10 mouse cellular contexts compared by ENCODE assay signal in the genomic region with DNA sequence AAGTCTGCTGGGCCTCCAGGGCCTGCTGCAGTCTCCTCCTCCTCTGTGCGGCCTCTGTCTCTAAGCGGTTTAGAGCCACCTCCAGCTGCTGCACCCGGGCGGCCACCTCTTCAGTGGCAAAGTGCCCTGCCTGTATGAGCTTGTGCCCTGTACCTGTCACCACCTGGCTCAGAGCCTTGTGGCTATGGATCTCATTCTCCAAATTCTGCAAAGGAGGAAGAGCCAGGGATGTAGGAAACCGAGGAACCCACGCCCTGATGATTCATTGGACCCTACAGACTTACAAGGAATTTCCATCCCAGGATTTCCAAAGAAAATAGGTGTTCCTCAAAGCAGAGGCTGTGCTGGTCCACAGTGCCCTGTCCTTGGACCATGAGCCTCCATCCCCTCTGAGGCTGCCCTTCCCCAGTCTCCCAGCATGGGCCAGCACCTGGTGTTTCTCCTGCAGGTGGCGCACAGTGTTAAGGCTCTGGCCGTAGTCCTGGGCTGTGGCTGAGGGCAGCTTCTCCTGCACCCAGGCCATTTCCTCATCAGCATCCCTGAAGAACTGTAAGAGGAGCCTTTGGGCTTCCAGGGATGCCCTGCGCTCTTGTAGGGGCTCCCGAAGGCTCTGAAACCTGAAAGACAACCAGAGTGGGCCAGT. TPM values are rescaled to one million over a fixed set of nuclear protein-coding genes. Genes with fewer than 3 reads are reported as not detected.
DNase-seq lines count a peak whose midpoint lies in the region; ATAC-seq and TF ChIP-seq lines count a peak whose summit lies in the region.
"Had no signal": no experiment of that assay in that cellular context is flagged by ENCODE, and none has a peak within 500 bp of the region (broad histone marks: within the 10 kb centered on the region; RNA-seq: fewer than 3 reads in every experiment).

No protein-coding gene starts in this region.

- H3K9ac ChIP-seq in heart, embryonic 14.5 days (ENCODE audit: low read length): no peak overlapping the region
- H3K9ac ChIP-seq in limb, embryonic 12.5 days (replicated peaks): no peak overlapping the region
- no peak overlapping the region for H3K9ac ChIP-seq in forebrain, embryonic 13.5 days
- H3K9ac ChIP-seq: embryonic facial prominence, embryonic 15.5 days; limb, embryonic 15.5 days had no signal

- peaks cover 18% of the 10 kb centered on the region for H3K27me3 ChIP-seq in C2C12 (ENCODE audit: control insufficient read depth, insufficient read depth, insufficient read length)
- no peaks in the 10 kb centered on the region for H3K27me3 ChIP-seq in heart, embryonic 14.5 days (ENCODE audit: control insufficient read depth, insufficient read depth, low read length)
- H3K27me3 ChIP-seq in limb, embryonic 12.5 days: no peaks in the 10 kb centered on the region; the same call in 1 of the 2 replicates
- no peaks in the 10 kb centered on the region for H3K27me3 ChIP-seq in small intestine, adult 2 months (ENCODE audit: control insufficient read depth, insufficient read depth, low read length)
- no peaks in the 10 kb centered on the region for H3K27me3 ChIP-seq in forebrain, embryonic 13.5 days
- H3K27me3 ChIP-seq: embryonic facial prominence, embryonic 15.5 days; limb, embryonic 15.5 days had no signal

- H3K4me3 ChIP-seq in layer of hippocampus, adult 2 months: no peak overlapping the region
- no peak overlapping the region for H3K4me3 ChIP-seq in C2C12 (ENCODE audit: insufficient read depth, poor library complexity, severe bottlenecking)
- no peak overlapping the region for H3K4me3 ChIP-seq in heart, embryonic 14.5 days (ENCODE audit: control insufficient read depth in 1 of 2, insufficient read depth in 1 of 2, low read depth in 1 of 2, low read length in 2 of 2)
- H3K4me3 ChIP-seq in limb, embryonic 12.5 days (replicated peaks): no peak overlapping the region
- H3K4me3 ChIP-seq in small intestine, adult 2 months (ENCODE audit: low read depth, low read length): no peak overlapping the region
- no peak overlapping the region for H3K4me3 ChIP-seq in forebrain, embryonic 13.5 days
- H3K4me3 ChIP-seq: embryonic facial prominence, embryonic 15.5 days; limb, embryonic 15.5 days had no signal

- no peaks in the 10 kb centered on the region for H3K79me2 ChIP-seq in C2C12 (ENCODE audit: control insufficient read depth, insufficient read depth)

- no peak for DNase-seq in layer of hippocampus, adult 2 months (ENCODE audit: low spot score in 2 of 2)
- DNase-seq in layer of hippocampus, adult 9-10 months (ENCODE audit: low spot score): no peak
- DNase-seq in R1 (ENCODE audit: low read depth, low spot score): peak; percentile 52

- H3K27ac ChIP-seq in layer of hippocampus, adult 2 months: no peak overlapping the region
- no peak overlapping the region for H3K27ac ChIP-seq in heart, embryonic 14.5 days (replicated peaks in 1 of 2; ENCODE audit: control insufficient read depth in 1 of 2, insufficient read depth in 1 of 2, low read depth in 2 of 2, low read length in 2 of 2)
- no peak overlapping the region for H3K27ac ChIP-seq in limb, embryonic 12.5 days
- H3K27ac ChIP-seq in small intestine, adult 2 months (ENCODE audit: insufficient read depth, low read depth, low read length): no peak overlapping the region
- H3K27ac ChIP-seq in forebrain, embryonic 13.5 days: no peak overlapping the region
- H3K27ac ChIP-seq: embryonic facial prominence, embryonic 15.5 days; limb, embryonic 15.5 days had no signal

- H3K36me3 ChIP-seq in C2C12 (ENCODE audit: control insufficient read depth, insufficient read depth): no peaks in the 10 kb centered on the region
- no peaks in the 10 kb centered on the region for H3K36me3 ChIP-seq in heart, embryonic 14.5 days (ENCODE audit: control insufficient read depth, insufficient read depth, low read length)
- no peaks in the 10 kb centered on the region for H3K36me3 ChIP-seq in limb, embryonic 12.5 days
- H3K36me3 ChIP-seq in small intestine, adult 2 months (ENCODE audit: control insufficient read depth, insufficient read depth, low read length): no peaks in the 10 kb centered on the region
- H3K36me3 ChIP-seq in forebrain, embryonic 13.5 days (ENCODE audit: poor library complexity, severe bottlenecking): no peaks in the 10 kb centered on the region
- H3K36me3 ChIP-seq: embryonic facial prominence, embryonic 15.5 days; limb, embryonic 15.5 days had no signal

- 52% methylated on average over 10 of the region's 10 CpGs for WGBS in heart, embryonic 14.5 days
- 56% methylated on average over 10 of the region's 10 CpGs for WGBS in limb, embryonic 12.5 days
- WGBS in small intestine, adult 2 months: 65% methylated on average over 10 of the region's 10 CpGs
- 60% methylated on average over 10 of the region's 10 CpGs for WGBS in forebrain, embryonic 13.5 days

- ATAC-seq in heart, embryonic 14.5 days (ENCODE audit: insufficient number of reproducible peaks, insufficient read depth, low FRiP score, low read depth): peak; percentile 32; the same call in 1 of the 2 replicates
- 0 out of 2 replicates have a peak, but pooled peaks have one; percentile 17 for ATAC-seq in limb, embryonic 12.5 days (ENCODE audit: insufficient number of reproducible peaks, insufficient read depth, low FRiP score, low TSS enrichment, low read depth)
- ATAC-seq in forebrain, embryonic 13.5 days: no peak

- no peaks in the 10 kb centered on the region for H3K79me3 ChIP-seq in C2C12 (ENCODE audit: low read depth)

- no peaks in the 10 kb centered on the region for H3K9me3 ChIP-seq in heart, embryonic 14.5 days (ENCODE audit: control insufficient read depth, low read length)
- H3K9me3 ChIP-seq in limb, embryonic 12.5 days: no peaks in the 10 kb centered on the region
- H3K9me3 ChIP-seq in forebrain, embryonic 13.5 days (replicated peaks): no peaks in the 10 kb centered on the region
- H3K9me3 ChIP-seq: embryonic facial prominence, embryonic 15.5 days; limb, embryonic 15.5 days had no signal

- H3K4me1 ChIP-seq in heart, embryonic 14.5 days (ENCODE audit: control insufficient read depth in 2 of 2, insufficient read depth in 2 of 2, low read length in 2 of 2): peaks cover under 1 to 10% of the 10 kb centered on the region in 2 experiments; a peak in 3 of 4 replicates
- peaks cover 14% of the 10 kb centered on the region for H3K4me1 ChIP-seq in limb, embryonic 12.5 days (replicated peaks)
- peaks cover 9% of the 10 kb centered on the region for H3K4me1 ChIP-seq in small intestine, adult 2 months (ENCODE audit: control insufficient read depth, insufficient read depth, insufficient read length, low read length)
- no peaks in the 10 kb centered on the region for H3K4me1 ChIP-seq in forebrain, embryonic 13.5 days

- no peak overlapping the region for H3ac ChIP-seq in C2C12 (ENCODE audit: control insufficient read depth, insufficient read length, low read depth)

- no peak for TF ChIP-seq POLR2A in small intestine, adult 2 months (IDR thresholded peaks at IDR 0.05; ENCODE audit: low read depth, low read length)

- H3K4me2 ChIP-seq in heart, embryonic 14.5 days (ENCODE audit: low read length): no peak overlapping the region
- H3K4me2 ChIP-seq in limb, embryonic 12.5 days: no peak overlapping the region
- no peak overlapping the region for H3K4me2 ChIP-seq in forebrain, embryonic 13.5 days
- H3K4me2 ChIP-seq: embryonic facial prominence, embryonic 15.5 days; limb, embryonic 15.5 days had no signal

- peak; percentile 69 for TF ChIP-seq CTCF in layer of hippocampus, adult 2 months (conservative IDR thresholded peaks at IDR 0.05)
- TF ChIP-seq CTCF in C2C12 (IDR thresholded peaks at IDR 0.05; ENCODE audit: control insufficient read depth, insufficient read depth, insufficient read length): peak; percentile 77
- peak; percentile 46; the same call in 1 of the 2 replicates for TF ChIP-seq CTCF in small intestine, adult 2 months (IDR thresholded peaks at IDR 0.05; ENCODE audit: extremely low read depth, insufficient read length, insufficient replicate concordance, low read depth, low read length)

TF ChIP-seq in C2C12, 6 proteins besides CTCF, POLR2A, EP300 and RAD21:
- TF ChIP-seq MYOD1 (IDR thresholded peaks at IDR 0.05; ENCODE audit: control insufficient read depth, insufficient read length, low read depth) (no peak), MAX (IDR thresholded peaks at IDR 0.05) (no peak), USF1 (IDR thresholded peaks at IDR 0.05; ENCODE audit: low read depth) (no peak), FOSL1 (IDR thresholded peaks at IDR 0.05; ENCODE audit: insufficient read depth, low read length, poor library complexity, severe bottlenecking) (no peak), CEBPB (IDR thresholded peaks at IDR 0.05; ENCODE audit: low read depth) (no peak), MYOG (IDR thresholded peaks at IDR 0.05; ENCODE audit: control insufficient read depth, extremely low read depth, insufficient read length) (no peak)

RNA-seq across cellular contexts. Expression of gene Pla2g4b, which starts 16.5 kb away (rescaled TPM):
- 1 to 10 TPM; 3.8 to 6.4 TPM for total RNA-seq in layer of hippocampus, adult 2 months (2021)
- 0.56 TPM for polyA plus RNA-seq in C2C12 (2012; fragmentation: generic; extraction: Trizol)
- polyA plus RNA-seq in heart, embryonic 14.5 days (2014; fragmentation: Nextera tagmentation; extraction: Ambion mirVana): 0.84 and 0.86 TPM in 2 replicates
- polyA plus RNA-seq in limb, embryonic 12.5 days (2016; fragmentation: Nextera tagmentation; extraction: Ambion mirVana): 3.7 and 3.8 TPM in 2 replicates
- polyA plus RNA-seq in small intestine, adult 2 months (2012; rRNA removed): 0.74 and 3.3 TPM in 2 replicates
- polyA plus RNA-seq in forebrain, embryonic 13.5 days (2015; fragmentation: Nextera tagmentation; extraction: Ambion mirVana): 1.5 and 1.9 TPM in 2 replicates

RNA-seq across cellular contexts. Expression of gene Gm28042, which starts 22.5 kb away (rescaled TPM):
- 1 to 10 TPM; 1.1 to 2.4 TPM for total RNA-seq in layer of hippocampus, adult 2 months (2021)
- 0.73 TPM for polyA plus RNA-seq in C2C12 (2012; fragmentation: generic; extraction: Trizol)
- polyA plus RNA-seq in heart, embryonic 14.5 days (2014; fragmentation: Nextera tagmentation; extraction: Ambion mirVana): 1.9 and 3.6 TPM in 2 replicates
- 4.6 and 5.0 TPM in 2 replicates for polyA plus RNA-seq in limb, embryonic 12.5 days (2016; fragmentation: Nextera tagmentation; extraction: Ambion mirVana)
- 1.1 and 2.8 TPM in 2 replicates for polyA plus RNA-seq in small intestine, adult 2 months (2012; rRNA removed)
- 4.8 and 6.2 TPM in 2 replicates for polyA plus RNA-seq in forebrain, embryonic 13.5 days (2015; fragmentation: Nextera tagmentation; extraction: Ambion mirVana)

RNA-seq across cellular contexts. Expression of gene Jmjd7, which starts 22.5 kb away (rescaled TPM):
- total RNA-seq in layer of hippocampus, adult 2 months (2021): 1 to 10 TPM; 5.5 to 6.6 TPM
- 8.1 TPM for polyA plus RNA-seq in C2C12 (2012; fragmentation: generic; extraction: Trizol)
- 18.1 and 20.7 TPM in 2 replicates for polyA plus RNA-seq in heart, embryonic 14.5 days (2014; fragmentation: Nextera tagmentation; extraction: Ambion mirVana)
- polyA plus RNA-seq in limb, embryonic 12.5 days (2016; fragmentation: Nextera tagmentation; extraction: Ambion mirVana): 21.1 and 24.3 TPM in 2 replicates
- polyA plus RNA-seq in small intestine, adult 2 months (2012; rRNA removed): 1.3 and 6.8 TPM in 2 replicates
- polyA plus RNA-seq in forebrain, embryonic 13.5 days (2015; fragmentation: Nextera tagmentation; extraction: Ambion mirVana): 19.8 and 22.4 TPM in 2 replicates
